Mouse (Mus musculus): Measurements from ENCODE around the gene Fam49a.

Fam49a gene

DNA sequence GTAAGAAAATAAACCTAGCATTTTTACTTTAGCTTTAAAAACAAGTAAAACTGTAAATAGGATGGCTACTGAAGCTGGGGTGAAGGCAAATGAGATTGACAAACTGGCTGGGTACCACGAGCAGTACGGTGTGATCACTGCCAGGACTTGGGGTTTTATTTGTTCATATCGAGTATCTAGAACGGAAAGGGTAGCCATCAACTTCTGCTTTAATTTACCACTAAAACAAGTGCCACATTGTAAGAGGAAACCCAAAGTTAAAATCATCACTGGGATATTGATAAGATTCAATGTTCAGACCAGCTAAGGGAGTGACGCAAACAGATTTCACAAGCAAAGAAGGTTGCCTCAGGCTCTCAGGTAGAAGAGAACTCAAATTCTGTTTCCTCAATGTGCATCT lies 98.0 kb downstream of the Fam49a start:
- DNase-seq (ENCODE audit: low read depth) = no peak

DNA sequence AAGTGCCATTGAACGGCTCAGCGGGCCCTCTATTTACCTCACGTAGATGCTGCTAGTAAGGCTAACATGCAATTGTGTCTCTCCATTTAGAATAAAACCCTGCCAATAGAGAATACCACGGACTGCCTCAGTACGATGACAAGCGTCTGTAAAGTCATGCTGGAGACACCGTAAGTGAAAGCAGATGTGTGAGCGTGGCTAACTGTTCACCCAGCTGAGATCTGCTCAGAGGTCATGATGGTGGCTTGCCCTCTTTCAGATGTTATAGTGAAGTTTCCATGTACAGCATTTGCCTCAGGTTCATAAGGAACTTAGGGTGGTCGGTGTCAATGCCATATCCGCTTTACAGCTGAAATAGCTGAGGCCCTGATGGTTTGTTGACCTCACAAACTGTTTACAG lies 100.4 kb downstream of the Fam49a start:
- DNase-seq (ENCODE audit: low read depth) = no peak

DNA sequence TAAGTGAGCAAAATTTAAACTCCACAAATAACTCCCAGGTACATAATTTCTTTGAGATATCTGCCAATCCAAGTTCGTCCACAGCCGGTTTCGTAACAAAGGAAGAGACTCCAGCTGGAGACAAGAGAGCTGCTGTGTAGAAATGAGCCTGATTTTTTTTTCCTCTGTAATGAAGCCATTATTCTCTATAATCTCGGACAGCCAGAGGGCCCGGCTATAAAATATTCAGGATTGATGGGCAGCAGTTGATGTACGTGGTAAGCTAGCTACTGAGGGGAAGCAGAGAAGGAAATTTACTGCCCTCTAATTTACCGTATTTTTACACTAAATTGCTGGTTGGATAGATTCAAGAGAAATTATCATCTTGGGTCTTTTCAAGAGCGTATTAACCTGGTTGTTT lies 102.3 kb downstream of the Fam49a start:
- DNase-seq (ENCODE audit: low read depth) = no peak

DNA sequence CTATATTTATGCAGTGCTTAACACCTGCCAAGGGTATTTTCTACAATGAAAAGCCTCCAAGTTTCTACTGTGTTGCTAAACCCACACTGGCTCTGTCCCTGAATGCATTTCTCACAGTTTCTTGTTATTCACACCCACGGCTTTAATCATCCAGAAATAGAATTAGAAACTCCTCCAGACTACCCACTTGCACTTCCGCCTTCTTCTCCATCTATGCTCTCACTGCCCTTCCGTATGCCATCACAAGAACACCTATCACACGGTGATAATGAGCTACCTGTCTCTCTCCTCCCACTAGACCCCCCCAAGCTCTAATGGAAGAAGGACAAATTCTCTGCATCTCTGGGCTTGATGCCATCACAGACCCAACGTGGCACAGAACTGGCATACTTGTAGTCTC lies 105.5 kb downstream of the Fam49a start:
- DNase-seq (ENCODE audit: low read depth) = no peak

DNA sequence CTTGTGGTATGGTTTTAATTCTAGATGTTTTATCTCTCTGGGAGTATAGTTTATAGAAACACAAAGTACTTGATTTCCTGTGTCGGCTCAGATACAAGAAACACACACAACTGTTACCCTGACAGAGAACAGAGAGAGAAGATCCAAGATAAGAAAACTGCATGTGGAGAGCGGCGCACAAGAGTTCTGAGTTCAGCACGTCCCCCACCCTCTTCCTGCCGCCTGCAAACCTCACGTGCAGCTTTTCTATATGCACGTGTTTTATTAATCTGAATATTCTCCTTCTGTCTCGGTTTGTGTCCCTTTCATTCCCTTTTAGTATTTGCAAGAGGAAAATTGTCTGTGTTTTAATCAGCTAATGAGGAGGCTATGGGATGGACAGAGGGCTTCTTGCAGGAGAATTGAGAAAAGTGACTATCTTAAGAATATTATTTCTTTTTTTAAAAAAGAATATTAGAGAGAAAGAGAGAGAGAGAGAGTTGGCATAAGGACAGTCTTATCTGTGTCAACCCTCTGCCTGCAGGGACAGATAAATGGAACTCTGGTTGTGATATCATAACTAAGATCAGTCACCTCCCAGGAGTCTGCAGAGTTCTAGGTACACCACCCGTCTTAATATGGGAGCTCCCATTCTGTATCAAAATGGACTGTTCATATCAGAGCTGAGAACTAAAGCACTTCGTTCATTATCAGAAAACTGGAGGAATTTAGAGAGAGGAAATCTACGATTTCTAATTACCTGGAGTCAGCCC lies 111.3 kb downstream of the Fam49a start:
- DNase-seq (ENCODE audit: low read depth) = peak; percentile 68

DNA sequence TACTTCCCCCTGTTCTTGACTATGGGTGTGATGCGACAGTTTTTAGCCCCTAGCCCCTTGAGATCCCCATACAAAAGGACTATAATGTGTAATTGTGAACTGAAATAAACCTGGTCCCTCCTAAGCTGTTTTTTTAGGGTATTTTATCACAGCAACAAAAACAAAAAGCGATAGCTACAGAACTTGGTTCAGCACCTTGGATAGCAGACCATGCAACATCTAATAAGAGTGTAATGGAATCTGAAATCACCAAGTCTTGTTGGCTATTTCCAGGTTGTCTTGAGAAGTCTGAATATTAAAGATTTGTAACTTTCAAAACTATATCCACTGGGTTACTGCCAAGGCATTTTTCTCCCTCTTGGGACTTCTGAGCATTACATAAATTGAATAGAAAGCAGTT lies 117.1 kb downstream of the Fam49a start:
- DNase-seq (ENCODE audit: low read depth) = no peak

DNA sequence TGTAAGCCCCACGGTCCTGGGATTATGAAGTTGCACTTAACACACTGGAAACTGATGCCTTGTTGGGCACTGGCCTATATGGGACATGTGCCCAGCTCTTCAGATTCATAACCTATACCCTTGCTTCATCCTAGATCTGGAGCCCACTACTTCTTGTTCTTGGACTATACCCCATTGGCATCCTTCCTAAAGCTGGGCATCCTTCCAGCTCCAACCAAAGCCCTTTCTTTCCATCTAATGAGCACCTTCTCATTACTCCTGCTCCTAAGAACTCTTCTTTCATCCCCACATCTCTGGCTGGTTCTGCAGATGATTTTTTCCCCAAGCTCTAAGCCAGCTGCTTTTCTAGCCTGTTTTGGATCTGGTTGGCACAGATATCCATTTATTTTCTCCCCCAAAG lies 127.3 kb downstream of the Fam49a start:
- no peak for DNase-seq (ENCODE audit: low read depth)

DNA sequence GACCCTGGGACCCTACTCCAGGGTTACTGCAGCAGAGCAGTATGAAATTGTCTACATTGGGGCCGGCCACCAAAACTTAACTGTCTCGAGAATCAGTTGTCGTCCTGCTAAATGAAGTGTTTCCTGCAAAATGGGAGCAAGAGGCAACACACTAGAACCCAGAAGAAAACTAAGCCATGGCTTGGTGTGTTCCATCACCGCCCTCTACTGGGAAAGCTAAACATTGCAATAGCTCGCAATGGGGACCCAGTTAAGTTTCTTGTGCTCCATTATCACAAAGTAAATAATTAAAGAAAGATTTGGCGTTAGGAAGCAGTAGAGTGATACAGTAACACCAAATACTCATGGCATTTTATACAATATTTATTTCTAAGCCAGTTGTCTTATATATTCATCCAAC lies 134.3 kb downstream of the Fam49a start:
- peak; percentile 82 for DNase-seq (ENCODE audit: low read depth)

DNA sequence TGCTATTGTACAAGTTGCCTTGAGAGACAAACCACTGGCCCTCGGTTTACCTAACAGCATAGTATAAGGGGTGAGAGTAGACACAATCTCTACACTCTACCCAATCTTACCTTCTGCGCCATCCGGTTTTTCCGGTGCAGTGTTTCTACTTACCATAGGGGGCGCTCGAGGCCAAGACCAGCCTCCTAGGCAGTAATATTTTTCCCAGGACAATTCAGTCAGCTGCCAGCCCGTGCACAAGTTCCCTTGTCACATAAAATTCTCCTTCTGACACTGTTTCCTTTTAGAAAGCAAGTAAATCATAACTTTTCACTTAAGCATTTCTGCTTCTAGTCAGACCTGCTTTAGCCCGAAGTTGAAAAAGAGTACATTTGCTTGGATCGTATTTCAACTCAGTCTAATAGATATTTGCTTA lies 139.1 kb downstream of the Fam49a start:
- peak; percentile 77 for DNase-seq (ENCODE audit: low read depth)

DNA sequence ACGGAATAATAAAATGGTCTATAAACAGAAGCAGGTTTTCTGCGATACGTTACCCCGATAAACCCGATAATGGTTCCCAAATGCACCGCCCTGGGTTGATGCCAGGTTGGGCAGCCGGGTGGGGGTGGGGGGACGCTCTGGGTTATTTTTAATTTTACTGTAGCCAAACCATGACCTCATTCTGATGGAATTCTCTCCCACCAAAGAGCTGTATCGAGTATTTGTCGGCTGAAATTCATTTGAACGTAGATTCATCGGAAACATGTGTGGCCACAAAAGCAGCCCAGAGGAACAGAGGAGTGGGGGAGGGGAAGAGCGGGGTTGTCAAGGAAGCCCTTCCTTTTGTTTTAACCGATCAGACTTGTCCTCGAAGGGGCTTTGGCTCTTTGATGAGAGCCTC lies 139.6 kb downstream of the Fam49a start:
- DNase-seq (ENCODE audit: low read depth) = peak; percentile 50

DNA sequence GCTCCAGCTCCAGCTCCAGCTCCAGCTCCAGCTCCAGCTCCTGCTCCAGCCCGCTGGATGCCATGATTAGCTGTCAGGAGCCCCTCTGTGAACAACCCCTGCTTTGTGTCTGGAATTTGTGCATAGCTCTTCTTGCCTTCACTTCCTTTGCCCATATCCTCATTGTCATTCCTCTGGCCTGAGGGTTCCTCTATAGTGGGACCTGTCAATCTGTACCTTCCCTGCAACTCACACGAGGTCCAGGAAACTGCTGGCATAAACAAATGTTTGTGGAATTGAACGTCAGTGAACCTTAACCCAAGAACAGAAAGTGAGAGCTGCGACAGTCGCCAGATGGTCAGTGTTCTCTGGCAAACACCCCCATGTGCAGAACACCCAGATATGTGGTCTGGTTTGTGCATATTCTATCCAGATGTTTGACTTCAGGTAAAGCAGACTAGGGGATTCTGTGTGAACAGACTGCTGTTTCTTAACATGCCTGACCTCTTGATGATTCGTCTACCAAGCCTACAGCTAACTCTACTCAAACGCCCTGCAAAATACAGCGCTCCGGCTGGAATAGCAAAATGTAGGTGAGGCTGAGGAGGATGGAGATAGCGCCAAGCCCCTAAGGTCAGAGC lies 143.7 kb downstream of the Fam49a start:
- no peak for DNase-seq (ENCODE audit: low read depth)

DNA sequence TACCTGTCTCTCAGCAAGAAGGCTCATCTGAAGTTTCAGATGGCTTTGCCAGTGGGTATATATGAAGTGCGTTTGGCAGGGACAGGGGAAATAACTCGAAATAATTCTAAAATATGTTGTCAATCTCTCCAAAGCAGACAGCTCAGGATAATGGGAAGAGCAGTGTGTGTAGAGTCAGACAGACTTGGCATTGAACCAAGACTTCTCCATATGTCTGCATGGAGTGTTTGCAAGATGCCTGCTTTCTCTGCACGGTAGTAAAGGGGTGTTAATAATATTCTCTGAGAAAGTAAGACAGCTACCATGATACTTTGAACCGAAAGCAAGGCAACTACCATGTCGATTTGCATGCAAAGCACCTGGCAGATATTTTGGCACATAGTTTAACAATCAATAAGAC lies 147.1 kb downstream of the Fam49a start:
- DNase-seq (ENCODE audit: low read depth) = no peak

DNA sequence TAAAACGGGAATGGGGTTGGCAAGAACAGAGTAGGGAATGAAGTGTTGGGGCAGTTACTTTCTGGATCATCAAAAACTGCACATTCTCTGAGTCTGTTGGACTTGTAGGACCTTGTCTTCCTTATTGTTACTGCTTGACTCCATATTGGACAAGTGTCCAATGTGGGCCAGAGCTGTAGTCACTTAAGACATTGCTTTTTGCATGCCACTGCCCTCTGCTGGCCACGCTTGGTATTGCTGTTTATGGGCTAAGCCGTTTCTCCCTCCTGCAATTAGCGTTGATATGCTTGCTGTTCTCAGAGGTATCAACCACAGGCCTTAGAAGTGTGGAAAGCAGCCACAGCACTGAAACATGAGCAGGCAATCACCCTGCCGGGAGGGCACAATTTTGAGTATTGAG lies 150.7 kb downstream of the Fam49a start:
- peak; percentile 87 for DNase-seq (ENCODE audit: low read depth)

DNA sequence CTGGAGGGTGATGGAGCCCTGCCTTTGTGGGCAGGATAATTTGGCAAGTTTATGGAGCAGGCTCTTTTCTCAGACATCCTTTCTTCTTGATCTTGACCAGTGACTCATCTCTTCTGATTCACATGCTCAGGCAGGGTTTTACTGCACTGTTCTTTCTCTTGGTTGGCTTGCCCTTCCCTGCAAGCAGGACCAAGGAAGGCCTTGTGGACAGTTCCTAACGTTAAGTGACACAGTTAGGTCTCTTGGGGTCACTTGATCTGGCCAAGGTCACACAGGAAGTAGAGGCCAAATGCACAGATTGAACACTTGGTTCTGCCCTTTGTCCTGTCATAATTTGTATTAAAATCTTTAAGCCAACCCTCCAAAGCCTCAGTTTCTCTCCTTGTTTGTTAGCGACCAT lies 158.5 kb downstream of the Fam49a start:
- DNase-seq (ENCODE audit: low read depth) = no peak

DNA sequence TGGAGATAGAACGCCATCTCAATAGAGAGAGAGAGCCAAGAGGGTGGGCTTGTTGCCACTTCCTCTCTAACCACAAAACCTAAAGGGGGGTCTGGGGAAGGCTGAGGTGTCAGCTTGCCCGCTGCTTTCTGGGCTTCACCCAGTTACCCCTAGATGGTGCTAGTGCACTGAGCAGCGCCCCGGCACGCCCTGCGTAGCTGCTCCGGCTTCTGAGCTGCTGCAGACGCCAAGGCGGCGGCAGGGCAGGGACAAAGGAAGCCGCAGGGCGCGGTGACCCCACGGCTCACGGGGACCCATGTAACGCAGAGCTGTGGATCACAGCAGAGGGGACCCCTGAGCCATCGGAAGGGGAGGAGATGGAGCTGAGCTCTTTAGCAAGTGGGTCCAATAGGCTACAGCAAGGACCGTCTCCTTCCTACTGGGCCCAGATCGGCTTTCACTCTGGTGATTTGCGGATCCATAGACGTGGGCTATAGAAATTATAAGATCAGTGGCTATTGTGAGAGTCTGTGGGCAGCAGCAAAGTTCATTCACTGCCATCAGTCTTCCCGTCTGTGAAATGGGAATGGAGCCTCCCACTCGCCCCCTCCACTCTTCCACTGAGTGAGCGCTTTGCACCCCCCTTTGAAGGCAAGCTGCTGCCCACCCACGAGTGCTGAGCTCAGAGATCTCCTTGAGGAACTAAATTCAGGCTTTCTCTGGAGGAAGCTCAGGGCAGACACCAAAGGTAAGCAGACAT lies 159.1 kb downstream of the Fam49a start:
- DNase-seq (ENCODE audit: low read depth) = peak; percentile 83

DNA sequence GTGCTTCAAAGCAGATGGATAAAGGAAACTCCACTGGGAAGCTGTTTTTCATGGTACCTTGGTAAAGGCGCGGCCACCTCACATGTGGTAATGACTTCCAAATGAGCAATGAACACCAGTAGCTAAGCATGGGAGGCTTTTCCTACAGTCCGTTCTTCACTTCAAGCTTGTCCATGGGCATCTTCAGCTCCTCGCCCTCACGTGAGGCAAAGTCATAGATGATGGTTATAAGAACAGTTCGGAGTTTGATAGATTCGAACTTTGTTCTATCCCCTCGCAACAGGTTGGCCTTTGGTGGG lies 159.6 kb downstream of the Fam49a start:
- no peak for DNase-seq (ENCODE audit: low read depth)

DNA sequence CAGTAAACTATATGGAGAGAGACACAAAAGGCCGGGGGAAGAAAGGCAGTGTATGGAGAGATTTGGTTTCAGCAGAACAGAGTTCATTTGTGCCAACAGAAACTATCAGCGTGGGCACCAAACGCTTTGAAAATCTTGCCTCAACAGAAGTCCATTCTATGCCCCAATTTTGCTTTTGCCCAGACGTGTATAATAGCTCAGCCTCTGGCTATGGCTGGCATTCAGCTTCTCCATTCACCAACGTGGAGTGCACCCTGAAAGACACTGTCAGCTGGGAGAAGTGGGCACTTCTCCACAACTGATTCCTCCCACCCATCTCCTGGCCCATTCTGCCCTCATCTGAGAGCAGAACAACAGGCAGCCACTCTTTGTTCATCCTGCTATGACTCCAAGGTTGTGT lies 163.2 kb downstream of the Fam49a start:
- no peak for DNase-seq (ENCODE audit: low read depth)

DNA sequence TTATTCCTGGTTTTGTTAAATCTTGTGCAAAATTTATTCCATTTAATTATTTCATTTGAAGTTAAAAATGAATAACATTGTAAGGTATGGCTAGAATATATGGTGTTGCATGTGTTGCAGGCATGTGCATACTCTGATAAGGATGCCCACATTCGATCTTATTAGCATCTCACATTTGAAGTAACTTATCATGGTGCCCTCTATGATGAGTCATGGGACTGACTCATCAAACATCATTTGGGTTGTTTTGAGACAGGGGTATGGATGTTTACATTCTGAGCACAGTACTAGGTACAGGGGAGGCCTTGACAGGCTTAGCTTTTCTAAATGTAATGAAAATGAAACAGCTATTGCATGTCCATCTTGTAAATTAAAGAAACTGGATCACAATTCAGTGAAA lies 165.3 kb downstream of the Fam49a start:
- DNase-seq (ENCODE audit: low read depth) = no peak

DNA sequence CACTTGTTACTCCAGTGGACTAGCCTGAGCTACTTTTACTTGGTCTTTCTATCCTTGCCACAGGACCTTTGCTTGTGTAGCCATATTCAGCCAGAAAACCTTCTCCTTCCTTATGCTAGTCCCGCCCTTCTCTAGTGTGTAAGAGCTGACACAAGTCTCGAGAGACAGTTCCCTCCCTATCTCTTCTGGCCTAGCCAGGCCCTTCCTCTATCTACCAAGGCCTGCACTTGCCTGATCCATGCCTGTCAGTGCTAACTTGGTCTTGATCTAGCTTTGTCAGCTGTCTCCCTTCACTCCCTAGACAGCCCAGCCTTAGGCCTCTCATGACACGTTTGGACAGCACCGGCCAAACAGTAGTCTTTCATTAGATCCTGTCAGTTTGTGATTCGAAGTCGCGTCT lies 166.9 kb downstream of the Fam49a start:
- DNase-seq (ENCODE audit: low read depth) = no peak
